Mouse (Mus musculus) liver, embryonic 12.5 days (tissue): Measurements from ENCODE around the gene Brat1. TPM values are rescaled to one million over a fixed set of nuclear protein-coding genes. Genes with fewer than 3 reads are reported as not detected.

Experiments used
- ATAC-seq: fragments of 200-750 bp; cut with Nextera tagmentation; 2 replicates; pipeline ENCODE4 v1.8.0; 2017; ENCODE audit warnings: moderate number of reproducible peaks, mild to moderate bottlenecking, moderate library complexity
- H3K27ac ChIP-seq: fragments of 300-500 bp; sonication (generic); 2 replicates; pipeline ENCODE4 v1.5.1; 2016; ENCODE audit warnings: mild to moderate bottlenecking
- H3K27me3 ChIP-seq: fragments of 300-500 bp; sonication (generic); replicated peaks from 2 replicates; pipeline ENCODE4 v1.6.1; 2016; ENCODE audit warnings: mild to moderate bottlenecking, moderate library complexity
- H3K36me3 ChIP-seq: fragments of 300-500 bp; sonication (generic); 2 replicates; pipeline ENCODE4 v1.6.1; 2016; ENCODE audit warnings: mild to moderate bottlenecking, moderate library complexity
- H3K4me1 ChIP-seq: fragments of 300-500 bp; sonication (generic); 2 replicates; pipeline ENCODE4 v1.6.1; 2016
- H3K4me2 ChIP-seq: fragments of 300-500 bp; sonication (generic); 2 replicates; pipeline ENCODE4 v1.6.1; 2016; ENCODE audit warnings: mild to moderate bottlenecking, moderate library complexity
- H3K4me3 ChIP-seq: fragments of 300-500 bp; sonication (generic); 2 replicates; pipeline ENCODE4 v1.5.1; 2016; ENCODE audit warnings: mild to moderate bottlenecking, moderate library complexity
- H3K9ac ChIP-seq: fragments of 300-500 bp; sonication (generic); 2 replicates; pipeline ENCODE4 v1.6.1; 2016; ENCODE audit warnings: mild to moderate bottlenecking, moderate library complexity
- H3K9me3 ChIP-seq: fragments of 300-500 bp; sonication (generic); replicated peaks from 2 replicates; pipeline ENCODE4 v1.6.1; 2016; ENCODE audit warnings: mild to moderate bottlenecking, moderate library complexity
- WGBS: fragments of 180-500 bp; shearing (Covaris S2); methylation state at CpG from one replicate; pipeline ENCODE4 v1.1.7; 2016; ENCODE audit not compliant: insufficient replicate concordance; 5-methylcytosine and 5-hydroxymethylcytosine counted together
- polyA plus RNA-seq: library from polyadenylated mRNA; unstranded; fragments of >200 nt; fragmentation: Nextera tagmentation; extraction: Ambion mirVana; gene quantifications from 2 replicates; pipeline ENCODE4 v1.2.1, GENCODE M21; 2016

Gene Brat1
- polyA plus RNA-seq, 1 experiment from 2014 or later, result 12.2 TPM

DNA sequence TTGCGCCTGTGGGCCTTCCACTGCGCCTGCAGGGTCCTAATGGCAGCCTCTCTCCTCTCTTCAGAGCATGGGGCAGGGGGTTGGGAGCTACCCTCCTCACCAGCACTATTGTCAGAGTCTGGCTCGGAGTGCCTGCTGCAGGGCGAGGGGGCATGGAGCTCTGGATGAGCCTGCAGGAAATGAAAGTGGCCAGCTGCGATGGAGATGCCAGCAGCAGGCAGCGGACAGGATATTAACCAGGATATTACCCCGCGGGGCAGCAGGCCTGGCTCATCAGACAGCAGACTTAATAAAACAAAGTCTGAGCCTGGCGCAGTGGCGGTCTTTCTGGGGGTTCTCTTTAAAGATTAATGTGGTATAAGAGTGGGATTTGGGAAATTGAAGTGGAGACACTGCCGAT, 29.7 kb upstream of the Brat1 start:
- Histone ChIP-seq H3K9ac (no peak overlapping the region), H3K4me1 (no peaks in the 10 kb centered on the region), H3K9me3 (no peaks in the 10 kb centered on the region), H3K4me2 (no peak overlapping the region), H3K4me3 (no peak overlapping the region), H3K27ac (no peak overlapping the region), H3K27me3 (no peaks in the 10 kb centered on the region), H3K36me3 (peaks cover 46% of the 10 kb centered on the region)
- 77% methylated on average over 11 of the region's 11 CpGs for WGBS
- ATAC-seq, result no peak

DNA sequence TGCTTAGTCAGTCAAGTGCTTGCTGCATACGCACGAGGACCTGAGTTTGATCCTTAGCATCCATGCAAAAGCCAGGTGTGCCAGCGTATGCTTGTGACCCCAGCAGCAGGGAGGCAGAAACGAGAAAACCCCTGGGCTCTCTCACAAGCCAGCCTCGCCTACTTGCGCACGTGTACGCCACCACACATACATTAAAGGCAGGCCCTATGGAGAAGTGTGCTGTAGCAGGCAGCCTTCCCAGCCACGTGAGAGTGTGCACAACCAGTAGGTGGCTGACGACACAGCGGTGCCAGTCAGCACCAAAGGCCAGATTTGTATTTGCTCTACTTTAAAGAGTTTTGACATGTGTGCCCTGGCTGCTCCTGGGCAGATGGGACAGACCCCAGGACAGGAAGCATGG, 29.2 kb upstream of the Brat1 start:
- no peak for ATAC-seq
- H3K4me3 ChIP-seq, result no peak overlapping the region
- no peaks in the 10 kb centered on the region for H3K27me3 ChIP-seq
- no peak overlapping the region for H3K4me2 ChIP-seq
- H3K9me3 ChIP-seq, result no peaks in the 10 kb centered on the region
- 79% methylated on average over 11 of the region's 11 CpGs for WGBS
- H3K4me1 ChIP-seq, result no peaks in the 10 kb centered on the region
- no peak overlapping the region for H3K27ac ChIP-seq
- no peak overlapping the region for H3K9ac ChIP-seq
- peaks cover 43% of the 10 kb centered on the region for H3K36me3 ChIP-seq

DNA sequence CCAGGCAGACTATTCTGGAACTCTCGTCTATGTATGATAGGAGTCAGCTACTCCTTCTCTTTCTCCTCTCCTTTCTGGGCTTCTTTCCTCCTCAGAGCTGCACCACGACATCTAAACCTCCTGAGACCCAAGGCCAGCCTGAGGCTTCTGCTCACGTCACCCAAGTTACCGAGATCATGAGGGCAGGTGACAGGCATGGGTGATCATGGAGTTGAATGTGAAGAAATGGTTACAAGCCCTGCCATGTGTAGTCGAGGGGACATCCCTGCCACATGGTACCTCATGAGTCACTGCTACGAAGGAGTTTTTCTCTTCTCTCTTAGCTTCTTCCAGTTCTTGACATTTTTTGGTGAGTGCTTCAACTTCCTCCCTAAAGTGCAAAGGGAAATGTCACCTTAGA, 27.7 kb upstream of the Brat1 start:
- Histone ChIP-seq H3K9ac (no peak overlapping the region), H3K4me3 (no peak overlapping the region), H3K36me3 (peaks cover 37% of the 10 kb centered on the region), H3K4me1 (peaks cover 13% of the 10 kb centered on the region), H3K9me3 (no peaks in the 10 kb centered on the region), H3K4me2 (no peak overlapping the region), H3K27ac (no peak overlapping the region), H3K27me3 (no peaks in the 10 kb centered on the region)
- no peak for ATAC-seq
- WGBS, result 66% methylated on average over 6 of the region's 6 CpGs

DNA sequence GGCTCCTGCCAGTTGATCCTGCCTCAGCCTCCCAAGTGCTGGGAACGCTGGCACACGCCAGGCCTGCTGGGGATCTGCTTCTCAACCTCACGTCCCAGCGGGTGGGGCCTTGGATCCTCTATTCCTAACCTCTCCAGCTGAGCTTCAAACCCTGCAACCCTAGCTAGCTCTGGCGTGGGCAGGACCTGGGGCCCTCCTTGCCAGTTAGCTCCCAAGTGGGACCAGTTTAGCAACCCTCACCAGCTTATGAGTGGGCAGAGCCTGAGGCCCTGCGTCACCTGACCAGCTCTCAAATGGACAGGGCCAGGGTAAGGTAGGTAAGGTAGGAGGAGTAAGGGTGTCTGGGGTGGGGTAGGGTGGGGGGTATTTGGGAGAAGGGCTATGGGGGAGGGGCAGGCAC, 24.8 kb upstream of the Brat1 start:
- Histone ChIP-seq H3K27me3 (no peaks in the 10 kb centered on the region), H3K9ac (no peak overlapping the region), H3K4me3 (no peak overlapping the region), H3K27ac (no peak overlapping the region), H3K9me3 (no peaks in the 10 kb centered on the region), H3K36me3 (peaks cover 26% of the 10 kb centered on the region; the same call in 1 of the 2 replicates), H3K4me2 (no peak overlapping the region), H3K4me1 (peaks cover 24% of the 10 kb centered on the region)
- no peak for ATAC-seq
- 82% methylated on average over 6 of the region's 6 CpGs for WGBS

DNA sequence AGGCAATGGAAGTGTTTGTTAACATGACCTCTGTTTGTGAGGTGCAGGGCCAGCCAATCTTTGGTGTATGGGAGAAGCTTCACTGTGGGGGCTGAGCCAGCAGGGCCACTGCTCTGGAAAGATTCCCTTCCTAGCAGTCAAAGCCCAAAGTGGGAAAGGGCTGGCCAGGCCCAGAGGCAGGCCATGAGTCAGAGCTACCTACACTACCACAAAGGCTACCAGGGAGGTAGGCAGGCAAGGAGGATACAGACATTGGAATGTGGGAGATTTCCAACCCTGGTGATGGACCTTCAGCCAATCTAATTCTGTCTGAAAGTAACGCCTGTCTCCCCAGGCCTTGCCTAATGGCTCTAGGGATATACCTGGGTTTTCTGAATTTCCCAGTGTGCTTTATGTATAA, 23.9 kb upstream of the Brat1 start:
- Histone ChIP-seq H3K27ac (no peak overlapping the region), H3K9ac (no peak overlapping the region), H3K4me1 (peaks cover 24% of the 10 kb centered on the region), H3K36me3 (peaks cover 24% of the 10 kb centered on the region; the same call in 1 of the 2 replicates), H3K4me3 (no peak overlapping the region), H3K4me2 (no peak overlapping the region), H3K27me3 (no peaks in the 10 kb centered on the region), H3K9me3 (no peaks in the 10 kb centered on the region)
- WGBS, result 81% methylated on average over 1 of the region's 1 CpGs
- no peak for ATAC-seq

DNA sequence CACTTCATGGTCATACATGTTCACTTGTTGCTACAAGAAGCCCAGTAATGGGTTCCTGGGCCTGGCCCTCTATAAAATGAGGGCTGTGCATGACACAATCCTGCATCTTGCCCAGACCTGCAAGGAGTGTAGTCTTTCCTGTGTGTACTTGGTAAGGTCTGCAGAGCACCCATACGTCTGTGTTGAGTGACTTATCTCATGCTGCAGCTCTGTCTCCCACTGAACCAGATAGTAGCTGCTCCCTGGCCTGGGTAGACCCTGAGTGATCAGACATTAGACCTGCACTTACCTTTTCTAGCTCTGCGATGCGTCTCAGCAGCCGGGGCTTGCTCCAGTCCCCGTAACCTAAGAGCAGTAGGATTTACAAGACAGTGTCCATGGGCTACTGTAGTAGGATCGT, 22.7 kb upstream of the Brat1 start:
- peak; percentile 79 for ATAC-seq
- peak overlapping the region; percentile 10; the same call in 1 of the 2 replicates for H3K4me2 ChIP-seq

DNA sequence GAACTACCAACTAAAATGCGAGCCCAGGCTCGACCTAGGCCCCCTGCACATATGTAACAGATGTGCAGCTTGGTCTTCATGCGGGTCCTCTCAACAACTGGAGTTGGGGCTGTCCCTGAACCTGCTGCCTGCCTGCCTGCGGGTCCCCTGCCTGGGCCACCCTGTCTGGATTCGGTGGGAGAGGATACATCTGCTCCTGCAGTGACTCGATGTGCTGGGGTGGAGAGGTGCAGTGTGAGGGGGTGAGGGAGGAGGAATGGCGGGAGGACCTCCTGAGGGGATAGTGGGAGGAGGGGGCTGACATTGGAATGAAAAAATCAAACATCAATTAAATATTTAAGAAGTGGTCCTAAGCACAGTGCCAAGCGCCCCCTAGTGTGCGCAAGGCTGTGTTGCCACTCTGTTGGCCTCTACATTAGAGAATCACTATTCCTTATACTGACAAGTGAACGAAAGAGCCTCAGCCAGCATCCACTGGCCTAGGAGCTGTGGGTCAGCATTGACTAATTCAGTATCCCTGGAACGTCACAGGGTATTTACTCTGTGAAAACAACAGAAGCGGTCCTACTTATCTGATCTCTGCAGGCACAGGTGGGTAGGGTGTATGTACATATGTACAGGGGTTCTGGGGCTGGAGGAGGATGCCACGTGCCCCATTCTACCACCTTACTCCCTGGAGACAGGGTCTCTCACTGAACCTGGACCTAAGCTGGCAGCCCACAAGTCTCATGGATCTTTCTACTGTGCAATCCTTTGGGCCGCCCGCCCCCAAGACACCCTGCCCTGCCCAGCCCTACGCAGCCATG, 20.3 kb upstream of the Brat1 start:
- H3K4me3 ChIP-seq, result no peak overlapping the region
- no peak for ATAC-seq
- H3K9me3 ChIP-seq, result no peaks in the 10 kb centered on the region
- H3K4me2 ChIP-seq, result no peak overlapping the region
- H3K27ac ChIP-seq, result no peak overlapping the region
- 63% methylated on average over 16 of the region's 16 CpGs for WGBS
- no peaks in the 10 kb centered on the region for H3K27me3 ChIP-seq
- H3K36me3 ChIP-seq, result peaks cover 20% of the 10 kb centered on the region
- H3K4me1 ChIP-seq, result peaks cover 24% of the 10 kb centered on the region
- no peak overlapping the region for H3K9ac ChIP-seq

More for the DNA sequence above, 22.7 kb upstream of the Brat1 start:
- peaks cover 24% of the 10 kb centered on the region for H3K4me1 ChIP-seq
- H3K27ac ChIP-seq, result no peak overlapping the region
- no peaks in the 10 kb centered on the region for H3K9me3 ChIP-seq
- no peaks in the 10 kb centered on the region for H3K27me3 ChIP-seq
- 50% methylated on average over 6 of the region's 6 CpGs for WGBS
- peaks cover 14% of the 10 kb centered on the region; the same call in 1 of the 2 replicates for H3K36me3 ChIP-seq
- H3K4me3 ChIP-seq, result no peak overlapping the region
- H3K9ac ChIP-seq, result no peak overlapping the region

DNA sequence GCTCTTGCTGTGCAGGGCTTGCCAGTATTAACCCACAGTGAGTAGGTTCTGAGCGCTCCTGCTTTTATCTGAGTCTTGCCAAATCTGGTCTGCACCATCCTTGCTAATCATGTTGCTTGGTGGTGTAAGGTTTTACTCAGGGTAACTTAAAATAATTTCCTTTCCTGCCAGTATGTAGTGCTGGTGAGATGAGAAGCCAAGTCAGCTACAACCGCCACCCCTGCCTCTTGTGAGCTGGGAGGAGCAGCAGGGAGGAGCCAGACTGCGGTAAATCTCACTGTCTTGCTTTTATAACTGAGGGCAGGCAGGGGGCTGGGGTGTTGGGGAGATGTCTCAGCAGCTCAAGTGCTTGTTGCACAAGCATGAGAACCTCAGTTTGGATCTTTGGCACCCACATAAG, 16.4 kb upstream of the Brat1 start:
- no peaks in the 10 kb centered on the region for H3K4me1 ChIP-seq
- ATAC-seq, result no peak
- no peaks in the 10 kb centered on the region for H3K27me3 ChIP-seq
- H3K4me3 ChIP-seq, result no peak overlapping the region
- H3K9ac ChIP-seq, result no peak overlapping the region
- H3K27ac ChIP-seq, result no peak overlapping the region
- peaks cover 43% of the 10 kb centered on the region for H3K36me3 ChIP-seq
- no peaks in the 10 kb centered on the region for H3K9me3 ChIP-seq
- H3K4me2 ChIP-seq, result no peak overlapping the region
- WGBS, result 67% methylated on average over 3 of the region's 3 CpGs

DNA sequence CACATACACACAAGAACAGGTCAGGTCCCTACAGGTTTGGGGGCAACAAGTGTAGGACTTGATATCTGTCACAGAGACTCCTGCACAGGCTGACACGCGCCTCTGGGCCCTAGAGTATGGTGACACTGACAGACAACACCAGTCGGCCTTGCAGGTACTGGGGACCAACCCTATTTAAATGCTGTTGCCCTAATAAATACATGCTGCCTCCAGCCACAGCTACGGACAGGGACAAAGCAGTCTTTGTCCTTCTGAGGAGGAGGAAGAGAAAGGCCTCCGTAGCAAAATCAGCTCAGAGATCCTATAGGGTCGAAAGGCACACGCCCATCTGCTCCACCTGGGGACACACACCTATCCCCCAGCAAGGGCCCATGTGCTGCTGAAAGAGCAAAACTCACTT, 8.8 kb upstream of the Brat1 start:
- peaks cover 42% of the 10 kb centered on the region for H3K36me3 ChIP-seq
- no peak overlapping the region for H3K27ac ChIP-seq
- peaks cover 1% of the 10 kb centered on the region for H3K4me1 ChIP-seq
- no peaks in the 10 kb centered on the region for H3K9me3 ChIP-seq
- WGBS, result 77% methylated on average over 7 of the region's 7 CpGs
- H3K4me2 ChIP-seq, result no peak overlapping the region
- no peaks in the 10 kb centered on the region for H3K27me3 ChIP-seq
- no peak overlapping the region for H3K4me3 ChIP-seq
- H3K9ac ChIP-seq, result no peak overlapping the region
- no peak for ATAC-seq

DNA sequence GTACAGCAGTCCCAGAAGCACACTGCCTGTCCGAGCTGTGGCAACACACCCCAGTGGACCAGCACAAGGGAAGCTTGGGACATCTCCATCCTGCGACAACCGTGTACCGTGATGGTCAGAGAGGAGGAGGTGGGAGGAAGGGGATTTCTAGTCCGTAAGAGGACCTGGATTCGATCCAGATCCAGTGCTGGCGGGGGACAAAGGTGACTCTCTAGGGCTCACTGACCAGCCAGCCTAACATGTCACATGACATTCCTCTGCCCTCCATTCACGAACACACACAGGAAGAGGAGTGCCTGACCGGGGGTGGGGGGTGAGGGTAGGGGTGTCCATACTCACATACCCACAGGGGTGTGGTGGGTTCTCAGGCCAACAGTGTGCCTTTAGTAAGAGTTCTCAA, 5.0 kb upstream of the Brat1 start:
- Histone ChIP-seq H3K27me3 (no peaks in the 10 kb centered on the region), H3K9ac (no peak overlapping the region), H3K4me3 (no peak overlapping the region), H3K36me3 (peaks cover 26% of the 10 kb centered on the region), H3K4me2 (no peak overlapping the region), H3K27ac (no peak overlapping the region), H3K4me1 (peaks cover 33% of the 10 kb centered on the region), H3K9me3 (no peaks in the 10 kb centered on the region)
- no peak for ATAC-seq
- 69% methylated on average over 9 of the region's 9 CpGs for WGBS

DNA sequence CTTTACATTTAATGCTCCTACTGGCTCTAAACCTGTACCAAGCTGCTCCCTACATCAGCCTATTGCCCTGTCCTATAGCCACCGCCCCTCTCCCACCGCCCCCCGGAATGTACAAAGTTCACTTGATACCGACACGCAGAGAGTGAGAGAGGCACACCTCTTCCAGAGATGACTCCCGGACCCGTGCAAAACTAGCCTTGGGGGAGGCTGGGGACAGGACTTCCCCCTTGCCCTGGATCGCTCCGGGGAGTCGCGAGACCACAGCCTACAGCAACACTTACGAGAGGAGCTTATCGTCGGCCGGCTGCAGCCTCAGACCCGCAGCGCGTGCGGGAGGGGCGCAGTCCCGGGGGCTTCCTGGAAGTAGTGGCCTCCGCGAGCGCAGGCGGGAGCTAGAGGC, 3.1 kb upstream of the Brat1 start:
- H3K27me3 ChIP-seq, result no peaks in the 10 kb centered on the region
- peak overlapping the region; percentile 89 for H3K4me2 ChIP-seq
- H3K36me3 ChIP-seq, result peaks cover 19% of the 10 kb centered on the region
- peak overlapping the region; percentile 84 for H3K27ac ChIP-seq
- H3K4me1 ChIP-seq, result peaks cover 48% of the 10 kb centered on the region
- peak overlapping the region; percentile 74 for H3K9ac ChIP-seq
- under 1% methylated on average over 25 of the region's 25 CpGs for WGBS
- ATAC-seq, result no peak; the same call in none of the 2 replicates
- H3K9me3 ChIP-seq, result no peaks in the 10 kb centered on the region
- peak overlapping the region; percentile 68 for H3K4me3 ChIP-seq

DNA sequence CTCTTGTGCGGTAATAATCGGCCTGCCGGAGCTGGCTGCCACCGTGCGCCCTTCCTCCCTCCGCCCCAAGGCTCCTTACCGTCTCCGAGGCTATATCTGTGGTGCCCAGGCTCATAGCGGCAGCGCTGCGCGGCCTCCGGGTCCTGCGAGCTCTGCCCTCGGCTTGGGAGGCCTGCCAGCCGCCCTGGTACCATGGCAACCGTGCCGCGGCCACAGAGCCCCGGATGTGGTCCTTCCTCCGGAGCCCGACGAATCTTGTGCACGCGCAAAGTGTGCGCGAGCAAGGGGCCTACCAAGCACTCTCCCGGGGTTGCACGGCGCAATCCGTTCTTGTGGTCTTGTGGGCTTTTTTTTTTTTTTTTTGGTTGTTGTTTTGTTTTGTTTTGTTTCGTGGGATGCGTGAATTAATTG, 2.7 kb upstream of the Brat1 start, which contains the start of gene Iqce:
Gene Iqce, minus strand, starts transcription at position 276 of the 411 bp plus-strand sequence.
- Histone ChIP-seq H3K36me3 (peaks cover 17% of the 10 kb centered on the region), H3K27ac (peak within 1 kb of the TSS; percentile 84), H3K27me3 (no peaks in the 10 kb centered on the region), H3K4me1 (peaks cover 50% of the 10 kb centered on the region), H3K9ac (peak within 1 kb of the TSS; percentile 74), H3K4me2 (peak within 1 kb of the TSS; percentile 89), H3K9me3 (no peaks in the 10 kb centered on the region), H3K4me3 (peak within 1 kb of the TSS; percentile 68)
- 0% methylated on average over 32 of the region's 33 CpGs for WGBS
- peak; percentile 57 for ATAC-seq
